In genomic region chr2:5700931-5701330, GRCm38 (mm10) we compare ENCODE assay signal across 26 mouse cellular contexts. TPM values are rescaled to one million over a fixed set of nuclear protein-coding genes. Genes with fewer than 3 reads are reported as not detected.
DNase-seq lines count a peak whose midpoint lies in the region; ATAC-seq lines count a peak whose summit lies in the region.
"Had no signal": no experiment of that assay in that cellular context is flagged by ENCODE, and none has a peak within 500 bp of the region (broad histone marks: within the 10 kb centered on the region; RNA-seq: fewer than 3 reads in every experiment).

No protein-coding gene starts in this region.

- intact Hi-C loops in heart, postnatal 14 days (cut with DNase I), result no loop called here

- no peak overlapping the region for H3K27ac ChIP-seq in heart, embryonic 15.5 days
- H3K27ac ChIP-seq in liver, embryonic 11.5 days (ENCODE audit: low read depth, low read length), result no peak overlapping the region
- no peak overlapping the region for H3K27ac ChIP-seq in liver, embryonic 16.5 days (ENCODE audit: low read length)
- H3K27ac ChIP-seq: forebrain, embryonic 13.5 days; heart, embryonic 13.5 days; hindbrain, embryonic 12.5 days; hindbrain, postnatal 0 days; intestine, embryonic 15.5 days; midbrain, embryonic 13.5 days; neural tube, embryonic 13.5 days; stomach, embryonic 15.5 days had no signal

- H3K9me3 ChIP-seq in heart, embryonic 15.5 days (replicated peaks), result no peaks in the 10 kb centered on the region
- no peaks in the 10 kb centered on the region for H3K9me3 ChIP-seq in liver, embryonic 11.5 days (ENCODE audit: control insufficient read depth, low read length)
- H3K9me3 ChIP-seq in liver, embryonic 16.5 days (replicated peaks; ENCODE audit: control insufficient read depth, low read length), result no peaks in the 10 kb centered on the region
- H3K9me3 ChIP-seq: forebrain, embryonic 13.5 days; heart, embryonic 13.5 days; hindbrain, embryonic 12.5 days; intestine, embryonic 15.5 days; megakaryocyte, embryonic 14.5 days; midbrain, embryonic 13.5 days; neural tube, embryonic 13.5 days; stomach, embryonic 15.5 days had no signal

- DNase-seq in heart, postnatal 14 days, result no peak
- DNase-seq in liver, embryonic 11.5 days (ENCODE audit: low spot score), result no peak
- no peak for DNase-seq in thymus, adult 18-20 months
- no peak for DNase-seq in layer of hippocampus, postnatal 36 days
- no peak for DNase-seq in frontal cortex, postnatal 10 days (ENCODE audit: low spot score in 2 of 2)
- DNase-seq: adrenal gland, postnatal 36 days; cerebellum, adult 18-20 months; cerebellum, postnatal 10 days; gastrocnemius, postnatal 25 days; heart, adult 18-20 months; heart, postnatal 36 days; kidney, adult 2 months; kidney, postnatal 36 days; lung, postnatal 36 days; thymus, postnatal 25 days had no signal

- H3K27me3 ChIP-seq in heart, embryonic 15.5 days, result no peaks in the 10 kb centered on the region
- no peaks in the 10 kb centered on the region for H3K27me3 ChIP-seq in liver, embryonic 11.5 days (replicated peaks; ENCODE audit: control insufficient read depth, insufficient read depth, low read length)
- H3K27me3 ChIP-seq in liver, embryonic 16.5 days (ENCODE audit: control insufficient read depth, insufficient read depth, low read depth, low read length), result no peaks in the 10 kb centered on the region
- H3K27me3 ChIP-seq: forebrain, embryonic 13.5 days; heart, embryonic 13.5 days; hindbrain, embryonic 12.5 days; intestine, embryonic 15.5 days; midbrain, embryonic 13.5 days; neural tube, embryonic 13.5 days; stomach, embryonic 15.5 days had no signal

- H3K4me2 ChIP-seq in heart, embryonic 15.5 days, result no peak overlapping the region
- H3K4me2 ChIP-seq in liver, embryonic 11.5 days, result no peak overlapping the region
- no peak overlapping the region for H3K4me2 ChIP-seq in liver, embryonic 16.5 days (ENCODE audit: low read depth, low read length)
- H3K4me2 ChIP-seq: forebrain, embryonic 13.5 days; heart, embryonic 13.5 days; hindbrain, embryonic 12.5 days; intestine, embryonic 15.5 days; midbrain, embryonic 13.5 days; neural tube, embryonic 13.5 days; stomach, embryonic 15.5 days had no signal

- no peak overlapping the region for H3K4me3 ChIP-seq in heart, embryonic 15.5 days
- H3K4me3 ChIP-seq in liver, embryonic 11.5 days (ENCODE audit: low read depth, low read length), result no peak overlapping the region
- no peak overlapping the region for H3K4me3 ChIP-seq in liver, embryonic 16.5 days (ENCODE audit: low read depth, low read length)
- H3K4me3 ChIP-seq: forebrain, embryonic 13.5 days; heart, embryonic 13.5 days; hindbrain, embryonic 12.5 days; intestine, embryonic 15.5 days; megakaryocyte, embryonic 14.5 days; midbrain, embryonic 13.5 days; neural tube, embryonic 13.5 days; stomach, embryonic 15.5 days had no signal

- no peak overlapping the region for H3K9ac ChIP-seq in heart, embryonic 15.5 days
- H3K9ac ChIP-seq in liver, embryonic 11.5 days (ENCODE audit: low read depth, low read length), result no peak overlapping the region
- H3K9ac ChIP-seq in liver, embryonic 16.5 days (ENCODE audit: low read depth, low read length), result no peak overlapping the region
- H3K9ac ChIP-seq: forebrain, embryonic 13.5 days; heart, embryonic 13.5 days; hindbrain, embryonic 12.5 days; intestine, embryonic 15.5 days; midbrain, embryonic 13.5 days; neural tube, embryonic 13.5 days; stomach, embryonic 15.5 days had no signal

- 0 out of 2 replicates have a peak, but pooled peaks have one; percentile 18 for ATAC-seq in heart, embryonic 15.5 days (replicated peaks; ENCODE audit: insufficient number of reproducible peaks, insufficient read depth, low FRiP score, low read depth)
- peak; percentile 88 for ATAC-seq in liver, embryonic 11.5 days (replicated peaks; ENCODE audit: low FRiP score)
- ATAC-seq in liver, embryonic 16.5 days (ENCODE audit: low read depth), result peak; percentile 81
- ATAC-seq: forebrain, embryonic 13.5 days; hindbrain, postnatal 0 days; intestine, embryonic 15.5 days; midbrain, embryonic 13.5 days had no signal

- WGBS in heart, embryonic 15.5 days, result 93% methylated on average over 3 of the region's 3 CpGs
- 90% methylated on average over 3 of the region's 3 CpGs for WGBS in liver, embryonic 11.5 days
- WGBS in liver, embryonic 16.5 days (ENCODE audit: insufficient replicate concordance), result 83% methylated on average over 3 of the region's 3 CpGs

- H3K4me1 ChIP-seq in heart, embryonic 15.5 days (replicated peaks), result no peaks in the 10 kb centered on the region
- no peaks in the 10 kb centered on the region; the same call in 1 of the 2 replicates for H3K4me1 ChIP-seq in liver, embryonic 11.5 days (replicated peaks; ENCODE audit: control insufficient read depth, insufficient read depth, low read length)
- H3K4me1 ChIP-seq in liver, embryonic 16.5 days (ENCODE audit: control insufficient read depth, low read depth, low read length), result no peaks in the 10 kb centered on the region; the same call in none of the 2 replicates
- H3K4me1 ChIP-seq: forebrain, embryonic 13.5 days; hindbrain, embryonic 12.5 days; intestine, embryonic 15.5 days; megakaryocyte, embryonic 14.5 days; midbrain, embryonic 13.5 days; neural tube, embryonic 13.5 days; stomach, embryonic 15.5 days had no signal

- no peaks in the 10 kb centered on the region for H3K36me3 ChIP-seq in heart, embryonic 15.5 days
- no peaks in the 10 kb centered on the region for H3K36me3 ChIP-seq in liver, embryonic 11.5 days (ENCODE audit: control insufficient read depth, insufficient read depth, low read length)
- H3K36me3 ChIP-seq in liver, embryonic 16.5 days (ENCODE audit: control insufficient read depth, insufficient read depth), result no peaks in the 10 kb centered on the region
- H3K36me3 ChIP-seq: heart, embryonic 13.5 days; hindbrain, embryonic 12.5 days; intestine, embryonic 15.5 days; midbrain, embryonic 13.5 days; neural tube, embryonic 13.5 days; stomach, embryonic 15.5 days had no signal

RNA-seq across cellular contexts. Expression of gene Camk1d, which starts 13.4 kb away (rescaled TPM):
- polyA plus RNA-seq in heart, embryonic 15.5 days (2015; fragmentation: Nextera tagmentation; extraction: Ambion mirVana), result 2.4 and 3.0 TPM in 2 replicates
- 1 to 10 TPM; 5.0 TPM for total RNA-seq in heart, postnatal 14 days (2021)
- 1.0 and 1.4 TPM in 2 replicates for polyA plus RNA-seq in liver, embryonic 11.5 days (2014; fragmentation: Nextera tagmentation; extraction: Ambion mirVana)
- 0.99 and 1.3 TPM in 2 replicates for polyA plus RNA-seq in liver, embryonic 16.5 days (2015; fragmentation: Nextera tagmentation; extraction: Ambion mirVana)
- total RNA-seq in layer of hippocampus, postnatal 36 days (2021), result 100 to 1,000 TPM; 168 to 171 TPM

Comparison
In these comparisons a context has a peak if more than half of its experiments do, and no peak if none do; other contexts are left out.
1. ATAC-seq: peak in every context shown above with its lines; median percentile 88 in liver, embryonic 11.5 days; 81 in liver, embryonic 16.5 days; 18 in heart, embryonic 15.5 days.